Mouse (Mus musculus) adrenal gland, adult 10 weeks (tissue): Measurements from ENCODE around the gene Pgls. TPM values are rescaled to one million over a fixed set of nuclear protein-coding genes. Genes with fewer than 3 reads are reported as not detected.

Experiments used
- polyA plus RNA-seq: library from polyadenylated mRNA; stranded (reverse); fragments of 350-450 nt; fragmentation: Illumina TruSeq; extraction: RNeasy Lipid Tissue Mini Kit (QIAGEN cat#74804); gene quantifications from one replicate; pipeline ENCODE4 v1.2.3, GENCODE M21; 2014; ENCODE audit warnings: low read depth, low replicate concordance

Pgls gene
- 0.82 TPM for polyA plus RNA-seq

DNA sequence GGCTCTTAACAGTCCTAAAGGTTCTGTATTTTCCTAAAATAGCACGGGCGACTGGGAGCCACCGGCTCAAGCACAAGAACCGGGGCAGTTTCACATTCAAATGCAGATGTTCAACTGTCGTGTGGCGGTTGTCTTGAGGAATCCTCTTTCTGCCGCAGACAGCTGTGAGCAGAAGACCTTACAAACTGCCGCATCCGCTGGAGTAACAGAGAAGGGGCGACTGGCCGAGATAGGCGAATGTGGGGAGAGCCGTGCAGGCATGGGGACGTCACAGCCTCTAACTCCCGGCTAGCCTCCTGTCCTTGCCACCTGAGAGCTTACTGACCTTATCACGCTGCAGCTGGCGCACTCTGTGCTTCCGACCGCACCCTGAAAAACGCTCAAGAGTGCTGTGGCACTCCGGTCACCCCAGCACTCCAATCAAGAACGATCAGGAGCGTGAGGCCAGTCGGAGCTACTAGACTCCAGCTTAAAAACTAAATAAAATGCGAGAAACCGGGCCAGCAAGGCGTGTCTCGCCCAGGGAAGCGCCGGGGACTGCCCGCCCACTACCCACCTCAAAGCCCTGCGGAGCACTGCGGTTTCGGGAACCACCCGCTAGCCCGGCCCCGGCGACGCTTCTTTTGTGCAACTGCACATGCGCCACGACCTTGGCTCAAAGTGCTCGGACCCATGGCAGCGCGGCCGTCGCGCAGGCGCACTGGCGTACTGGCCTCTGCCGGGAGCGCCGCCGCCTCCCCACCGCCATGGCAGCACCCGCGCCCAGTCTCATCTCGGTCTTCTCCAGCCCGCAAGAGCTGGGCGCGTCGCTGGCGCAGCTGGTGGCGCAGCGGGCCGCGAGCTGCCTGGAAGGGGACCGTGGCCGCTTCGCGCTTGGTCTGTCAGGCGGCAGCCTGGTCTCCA, at the start of gene Pgls:
Pgls (plus strand) TSS at position 706 of the 903 bp plus-strand sequence.

DNA sequence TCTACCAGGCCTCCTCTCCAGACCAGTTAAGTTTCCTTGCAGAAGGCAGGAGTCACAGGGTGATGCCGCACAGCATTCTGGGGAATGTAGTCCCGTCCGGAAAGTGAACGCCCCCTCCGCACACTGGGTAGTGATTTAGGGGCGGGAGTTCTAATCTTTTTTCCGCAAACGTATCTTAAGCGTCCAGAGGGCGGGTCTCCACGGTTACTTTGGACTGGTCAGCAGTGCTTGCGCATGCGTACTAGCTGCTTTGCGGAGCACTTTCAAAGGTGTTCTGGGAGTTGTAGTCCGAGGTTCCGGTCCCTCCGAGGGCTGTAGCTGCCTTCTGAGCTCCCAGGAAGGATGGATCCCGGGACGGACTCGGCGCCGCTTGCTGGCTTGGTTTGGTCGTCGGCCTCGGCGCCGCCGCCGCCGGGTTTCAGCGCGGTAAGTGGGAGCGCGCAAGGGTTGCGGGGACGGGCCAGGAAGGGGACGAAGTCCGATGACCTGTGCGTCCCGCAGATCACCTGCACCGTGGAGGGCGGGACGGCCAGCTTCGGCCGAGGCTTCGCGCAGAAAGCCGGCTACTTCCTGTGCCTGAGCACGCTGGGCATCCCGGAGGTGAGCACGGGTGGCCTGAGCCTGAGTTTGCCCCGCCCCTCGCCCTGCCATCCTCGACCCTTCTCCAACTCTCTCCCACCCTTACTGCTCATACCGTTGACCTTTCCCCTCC, 49.2 kb upstream of the Pgls start, which contains the start of gene Mvb12a:
Mvb12a (plus strand) TSS at position 291 of the 712 bp plus-strand sequence.

DNA sequence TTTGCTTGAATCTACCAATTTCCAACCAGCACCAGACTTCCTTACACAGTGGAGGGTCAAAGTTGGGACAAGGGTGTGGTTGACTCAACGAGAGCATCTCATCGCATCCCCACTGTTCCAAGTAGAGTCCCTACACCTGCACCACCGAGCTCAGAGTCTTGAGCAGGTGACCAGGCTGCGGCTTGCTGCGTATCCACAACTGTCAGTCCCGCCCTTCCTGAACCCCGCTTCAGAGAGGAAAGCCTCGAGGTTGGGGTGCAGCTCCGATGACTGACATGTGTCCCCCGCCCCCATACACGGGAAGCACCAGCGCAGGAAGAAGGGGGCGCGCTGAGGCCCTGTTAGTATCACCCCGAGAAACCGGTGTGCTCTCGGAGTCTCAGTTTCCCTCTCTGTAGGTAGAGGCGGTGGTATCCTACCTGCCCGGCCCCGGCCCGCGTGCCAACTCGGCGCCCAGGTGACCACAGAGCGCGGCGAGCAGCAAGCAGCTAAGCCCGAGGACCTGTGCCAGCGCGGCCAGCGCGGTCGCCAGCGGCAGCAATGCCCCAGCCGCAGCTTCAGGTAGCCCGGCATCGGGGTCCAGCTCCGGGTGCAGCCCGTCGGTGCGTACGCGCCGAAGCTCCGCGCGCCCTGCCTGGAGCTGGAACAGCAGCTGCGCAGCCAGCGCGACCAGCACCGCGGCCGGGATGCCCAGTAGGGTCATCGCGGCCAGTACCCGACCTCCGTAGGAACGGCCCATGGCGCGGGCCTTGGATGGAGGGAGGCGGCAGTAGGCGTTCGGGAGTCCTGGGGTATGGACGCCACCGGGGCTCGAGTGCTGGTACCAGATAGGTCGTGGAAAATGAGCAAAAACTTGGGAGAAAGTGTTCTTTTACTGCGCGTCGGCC, 33.7 kb upstream of the Pgls start, which contains the start of gene Tmem221:
Tmem221 (minus strand) TSS at position 801 of the 887 bp plus-strand sequence.

DNA sequence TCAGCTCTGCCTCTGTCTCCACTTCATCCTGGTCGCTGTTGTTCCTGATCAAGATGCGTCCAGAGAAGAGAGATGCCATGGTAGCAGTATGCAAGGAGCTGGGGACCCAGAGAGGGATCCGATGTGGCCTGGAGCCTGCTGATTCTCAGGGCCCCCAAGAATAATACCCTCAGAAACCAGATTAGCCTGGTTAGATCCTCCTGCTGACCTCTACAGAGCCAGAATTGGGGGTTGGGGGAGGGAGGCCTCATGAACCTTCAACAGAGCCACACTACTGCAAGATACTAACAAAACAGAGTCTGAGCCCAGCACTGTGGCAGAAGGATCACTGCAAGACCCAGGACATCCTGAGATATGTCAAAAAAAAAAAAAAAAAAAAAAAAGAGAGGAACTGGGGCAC, 25.5 kb upstream of the Pgls start, which contains the start of gene Nxnl1:
Nxnl1 (minus strand) TSS at position 101 of the 400 bp plus-strand sequence.

DNA sequence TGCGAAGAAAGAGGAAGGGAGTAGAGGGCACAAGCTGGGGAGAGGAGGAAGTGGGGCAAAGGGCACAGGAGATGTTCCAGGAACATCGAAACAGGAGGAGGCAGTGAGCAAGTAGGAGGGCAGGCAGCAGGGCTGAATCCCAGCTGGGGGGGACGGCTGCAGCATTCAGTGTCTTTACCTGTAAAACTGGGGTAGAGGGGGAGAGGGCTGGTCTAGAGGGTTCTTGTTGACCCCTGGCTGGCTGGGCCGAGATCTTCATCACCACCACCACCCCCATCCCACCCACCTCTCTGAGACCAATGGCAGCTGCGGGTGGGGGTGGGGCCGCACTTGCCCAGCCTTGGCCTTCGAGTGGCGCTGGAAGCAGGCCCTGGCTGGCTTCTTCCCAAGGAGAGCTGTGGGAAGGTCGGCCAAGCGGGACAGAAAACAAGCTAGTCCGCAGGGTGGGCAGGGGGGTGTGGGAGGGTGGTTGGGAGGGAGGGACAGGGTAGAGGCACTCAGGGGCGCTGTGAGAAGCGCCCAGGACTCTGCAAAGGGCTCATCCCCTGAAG, 23.5 kb upstream of the Pgls start, which contains the start of gene Slc27a1:
Slc27a1 (plus strand) TSS at position 496 of the 551 bp plus-strand sequence.

DNA sequence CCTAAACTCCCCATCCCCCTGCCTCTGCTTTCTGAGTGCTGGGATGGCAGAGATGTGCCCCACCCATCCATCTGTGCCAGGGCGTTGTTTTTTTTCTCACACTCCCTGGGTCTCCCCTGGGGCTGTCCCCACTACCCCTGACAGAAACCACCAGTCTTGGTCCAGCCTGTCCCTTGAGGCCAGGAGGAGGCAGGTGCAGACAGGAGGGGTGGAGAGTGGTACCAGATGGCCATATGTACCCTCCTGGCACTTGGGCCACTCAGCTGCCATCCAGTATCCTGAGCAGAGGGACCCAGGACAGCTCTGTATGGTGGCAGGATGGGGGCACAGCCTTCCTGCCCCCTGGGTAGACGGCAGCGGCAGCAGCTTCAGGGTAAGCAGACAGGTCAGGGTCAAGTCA, 5.5 kb downstream of the Pgls start, which contains the start of gene Fam129c:
Fam129c (plus strand) TSS at position 198 of the 400 bp plus-strand sequence.

DNA sequence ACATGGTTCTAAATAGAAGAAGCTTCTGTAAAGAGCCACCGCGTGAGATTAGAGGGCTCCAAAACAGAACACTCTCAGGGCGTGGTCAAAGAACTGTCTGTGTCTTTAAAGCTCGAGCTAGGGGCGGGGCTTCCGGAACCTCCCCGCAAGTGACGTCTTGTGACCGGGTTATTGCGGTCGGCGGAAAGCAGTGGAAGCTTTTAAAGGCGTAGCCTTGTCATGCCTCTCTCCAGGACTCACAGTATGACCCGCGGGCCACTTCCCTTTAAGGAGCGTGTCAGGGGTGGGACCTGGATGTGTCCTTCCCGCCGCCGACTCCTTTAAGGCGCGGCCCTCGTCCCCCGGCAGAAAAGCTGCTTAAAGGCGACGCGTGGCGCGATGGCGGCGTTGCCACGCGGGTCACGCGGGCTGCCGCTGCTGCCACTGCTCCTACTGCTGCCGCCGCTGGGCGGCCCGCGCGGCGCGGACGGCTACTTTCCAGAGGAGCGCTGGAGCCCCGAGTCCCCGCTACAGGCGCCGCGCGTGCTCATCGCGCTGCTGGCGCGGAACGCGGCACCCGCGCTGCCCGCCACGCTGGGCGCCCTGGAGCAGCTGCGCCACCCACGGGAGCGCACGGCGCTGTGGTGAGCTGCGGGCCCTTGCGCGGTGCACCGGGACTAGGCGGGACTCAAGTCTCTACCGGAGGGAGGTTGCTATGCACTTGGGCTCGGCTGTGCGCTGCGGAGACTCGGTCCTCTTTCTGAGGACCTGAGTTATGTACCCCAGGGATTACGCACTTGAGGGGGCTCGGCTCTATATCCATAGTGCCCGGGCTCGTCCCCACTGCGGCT, 19.1 kb downstream of the Pgls start, which contains the start of gene Colgalt1:
Colgalt1 (plus strand) TSS at position 177 of the 830 bp plus-strand sequence.

Other genes starting within 250 kb of the Pgls start
- gene Use1, start 225.3 kb upstream of the Pgls start, polyA plus RNA-seq: 1.8 TPM
- 1.9 TPM for gene Ocel1, start 220.9 kb upstream of the Pgls start, polyA plus RNA-seq
- 3.4 TPM for gene Nr2f6, start 210.2 kb upstream of the Pgls start, polyA plus RNA-seq
- gene Ushbp1, start 196.4 kb upstream of the Pgls start, polyA plus RNA-seq: 2.4 TPM
- gene Babam1, start 195.3 kb upstream of the Pgls start, polyA plus RNA-seq: 30.8 TPM
- 0.41 TPM for gene Ankle1, start 186.2 kb upstream of the Pgls start, polyA plus RNA-seq
- gene Abhd8, start 128.5 kb upstream of the Pgls start, polyA plus RNA-seq: 1.1 TPM
- 10.8 TPM for gene Mrpl34, start 127.2 kb upstream of the Pgls start, polyA plus RNA-seq
- 3.4 TPM for gene Dda1, start 123.0 kb upstream of the Pgls start, polyA plus RNA-seq
- 1.0 TPM for gene Ano8, start 106.2 kb upstream of the Pgls start, polyA plus RNA-seq
- gene Gtpbp3, start 104.1 kb upstream of the Pgls start, polyA plus RNA-seq: 1.6 TPM
- gene Plvap, start 80.4 kb upstream of the Pgls start, polyA plus RNA-seq: 4.8 TPM
- not detected for gene Ccdc194, start 66.5 kb upstream of the Pgls start, polyA plus RNA-seq
- 6.9 TPM for gene Bst2, start 54.7 kb upstream of the Pgls start, polyA plus RNA-seq
- gene Mvb12a, start 49.3 kb upstream of the Pgls start, polyA plus RNA-seq: 0.70 TPM
- 3.8 TPM for gene Tmem221, start 33.3 kb upstream of the Pgls start, polyA plus RNA-seq
- 0.35 TPM for gene Nxnl1, start 25.6 kb upstream of the Pgls start, polyA plus RNA-seq
- 14.2 TPM for gene Slc27a1, start 23.3 kb upstream of the Pgls start, polyA plus RNA-seq
- gene Fam129c, start 5.5 kb downstream of the Pgls start, polyA plus RNA-seq: not detected
- gene Colgalt1, start 18.8 kb downstream of the Pgls start, polyA plus RNA-seq: 54.8 TPM
- gene Unc13a, start 79.6 kb downstream of the Pgls start, polyA plus RNA-seq: 0.70 TPM
- not detected for gene Jak3, start 84.1 kb downstream of the Pgls start, polyA plus RNA-seq
- gene Insl3, start 97.0 kb downstream of the Pgls start, polyA plus RNA-seq: not detected
- 9.2 TPM for gene B3gnt3, start 109.6 kb downstream of the Pgls start, polyA plus RNA-seq
- gene Fcho1, start 133.5 kb downstream of the Pgls start, polyA plus RNA-seq: not detected